Mouse (Mus musculus) heart, embryonic 16.5 days (tissue): Measurements from ENCODE around the gene Myrfl. TPM values are rescaled to one million over a fixed set of nuclear protein-coding genes. Genes with fewer than 3 reads are reported as not detected.

Experiments
- ATAC-seq: fragments of 200-750 bp; cut with Nextera tagmentation; replicated peaks from 2 replicates; pipeline ENCODE4 v1.8.0; 2017; ENCODE audit warnings: moderate number of reproducible peaks; ENCODE audit not compliant: insufficient read depth, low FRiP score; ENCODE audit errors: extremely low read depth
- H3K27ac ChIP-seq: fragments of 300-500 bp; sonication (generic); 2 replicates; pipeline ENCODE4 v1.5.1; 2014; ENCODE audit warnings: mild to moderate bottlenecking, low read length, control low read depth, moderate library complexity
- H3K27me3 ChIP-seq: fragments of 300-500 bp; sonication (generic); 2 replicates; pipeline ENCODE4 v1.6.1; 2014; ENCODE audit warnings: low read length, mixed read lengths; ENCODE audit not compliant: control insufficient read depth, insufficient read depth
- H3K36me3 ChIP-seq: fragments of 300-500 bp; sonication (generic); 2 replicates; pipeline ENCODE4 v1.6.1; 2014; ENCODE audit not compliant: control insufficient read depth, insufficient read depth
- H3K4me1 ChIP-seq: fragments of 300-500 bp; sonication (generic); 2 replicates; pipeline ENCODE4 v1.6.1; 2014; ENCODE audit warnings: low read length, mixed read lengths; ENCODE audit not compliant: control insufficient read depth, insufficient read depth
- H3K4me2 ChIP-seq: fragments of 300-500 bp; sonication (generic); 2 replicates; pipeline ENCODE4 v1.6.1; 2014; ENCODE audit warnings: low read depth, mild to moderate bottlenecking, control low read depth, low read length
- H3K4me3 ChIP-seq: fragments of 300-500 bp; sonication (generic); 2 replicates; pipeline ENCODE4 v1.5.1; 2014; ENCODE audit warnings: mild to moderate bottlenecking, control low read depth, low read length
- H3K9ac ChIP-seq: fragments of 300-500 bp; sonication (generic); 2 replicates; pipeline ENCODE4 v1.6.1; 2014; ENCODE audit warnings: low read length, control low read depth
- H3K9me3 ChIP-seq: fragments of 300-500 bp; sonication (generic); replicated peaks from 2 replicates; pipeline ENCODE4 v1.6.1; 2016; ENCODE audit warnings: low read length; ENCODE audit not compliant: control insufficient read depth
- WGBS: fragments of 180-500 bp; shearing (Covaris S2); extraction: QIAGEN DNeasy Blood & Tissue Kit; methylation state at CpG from one replicate; pipeline ENCODE4 v1.1.7; 2014; 5-methylcytosine and 5-hydroxymethylcytosine counted together
- polyA plus RNA-seq: library from polyadenylated mRNA; unstranded; fragments of >200 nt; fragmentation: Nextera tagmentation; extraction: Ambion mirVana; gene quantifications from 2 replicates; pipeline ENCODE4 v1.2.1, GENCODE M21; 2015

Gene Myrfl
- polyA plus RNA-seq, 1 experiment from 2014 or later = 0.55 TPM

DNA sequence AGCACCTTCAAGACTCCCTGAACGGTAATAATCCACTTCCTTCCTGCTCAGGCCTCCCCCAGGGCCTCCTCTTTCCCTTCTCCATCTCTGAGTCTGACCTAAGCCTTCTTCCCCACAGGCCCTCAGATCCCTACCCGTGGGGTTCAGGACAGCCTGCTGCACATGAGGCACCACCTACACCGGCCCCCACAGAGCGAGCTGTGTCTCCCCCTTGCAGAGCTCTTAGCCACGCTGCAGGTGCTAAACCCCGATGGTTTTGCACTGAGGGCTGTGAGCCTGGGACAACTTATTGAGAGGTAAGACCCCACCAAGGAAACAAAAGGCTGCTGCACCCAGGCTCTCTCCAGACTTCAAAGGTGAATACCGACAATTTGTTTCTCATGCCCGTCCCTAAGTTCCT is 19.9 kb upstream of the Myrfl start:
- Histone ChIP-seq H3K36me3 (peaks cover 35% of the 10 kb centered on the region), H3K9me3 (no peaks in the 10 kb centered on the region), H3K4me3 (no peak overlapping the region), H3K27ac (no peak overlapping the region), H3K27me3 (no peaks in the 10 kb centered on the region), H3K9ac (no peak overlapping the region), H3K4me1 (peaks cover 4% of the 10 kb centered on the region), H3K4me2 (no peak overlapping the region)
- WGBS = 77% methylated on average over 8 of the region's 8 CpGs
- 0 out of 2 replicates have a peak, but pooled peaks have one; percentile 4 for ATAC-seq

DNA sequence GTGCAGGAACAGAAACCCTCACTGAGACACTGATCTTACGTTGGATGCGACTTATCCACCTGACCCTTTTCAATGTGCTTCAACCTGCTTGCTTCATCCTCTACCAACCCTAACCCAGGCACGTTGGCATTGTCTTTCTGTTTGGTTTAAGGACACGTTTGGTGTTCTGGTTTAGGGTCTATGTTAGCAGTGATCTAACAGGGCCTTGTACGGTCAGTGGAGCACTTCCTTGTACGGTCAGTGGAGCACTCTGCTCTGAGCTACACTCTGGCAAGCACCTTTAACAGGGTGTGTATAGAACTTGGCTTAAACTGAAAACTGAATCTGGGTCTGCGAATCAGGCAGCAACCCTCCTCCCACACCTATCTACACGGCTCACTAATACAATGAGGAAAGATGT is 18.6 kb upstream of the Myrfl start:
- no peaks in the 10 kb centered on the region for H3K9me3 ChIP-seq
- H3K27me3 ChIP-seq = no peaks in the 10 kb centered on the region
- no peak for ATAC-seq
- WGBS = 94% methylated on average over 8 of the region's 8 CpGs
- peaks cover 4% of the 10 kb centered on the region for H3K4me1 ChIP-seq
- H3K4me3 ChIP-seq = no peak overlapping the region
- peaks cover 38% of the 10 kb centered on the region for H3K36me3 ChIP-seq
- no peak overlapping the region for H3K9ac ChIP-seq
- H3K4me2 ChIP-seq = no peak overlapping the region
- peak overlapping the region; percentile 11; the same call in 1 of the 2 replicates for H3K27ac ChIP-seq

- H3K4me1 ChIP-seq = peaks cover 4% of the 10 kb centered on the region
- ATAC-seq = peak; percentile 79
- H3K4me3 ChIP-seq = no peak overlapping the region
- H3K9ac ChIP-seq = no peak overlapping the region
- H3K27me3 ChIP-seq = no peaks in the 10 kb centered on the region
- WGBS = 51% methylated on average over 9 of the region's 9 CpGs
- H3K4me2 ChIP-seq = no peak overlapping the region
- peaks cover 45% of the 10 kb centered on the region for H3K36me3 ChIP-seq
- H3K9me3 ChIP-seq = no peaks in the 10 kb centered on the region; the same call in 1 of the 2 replicates
- H3K27ac ChIP-seq = no peak overlapping the region; the same call in 1 of the 2 replicates
These were observed 17.9 kb upstream of the Myrfl start for GRCm38 (mm10) chr10:116914586-116914985.

DNA sequence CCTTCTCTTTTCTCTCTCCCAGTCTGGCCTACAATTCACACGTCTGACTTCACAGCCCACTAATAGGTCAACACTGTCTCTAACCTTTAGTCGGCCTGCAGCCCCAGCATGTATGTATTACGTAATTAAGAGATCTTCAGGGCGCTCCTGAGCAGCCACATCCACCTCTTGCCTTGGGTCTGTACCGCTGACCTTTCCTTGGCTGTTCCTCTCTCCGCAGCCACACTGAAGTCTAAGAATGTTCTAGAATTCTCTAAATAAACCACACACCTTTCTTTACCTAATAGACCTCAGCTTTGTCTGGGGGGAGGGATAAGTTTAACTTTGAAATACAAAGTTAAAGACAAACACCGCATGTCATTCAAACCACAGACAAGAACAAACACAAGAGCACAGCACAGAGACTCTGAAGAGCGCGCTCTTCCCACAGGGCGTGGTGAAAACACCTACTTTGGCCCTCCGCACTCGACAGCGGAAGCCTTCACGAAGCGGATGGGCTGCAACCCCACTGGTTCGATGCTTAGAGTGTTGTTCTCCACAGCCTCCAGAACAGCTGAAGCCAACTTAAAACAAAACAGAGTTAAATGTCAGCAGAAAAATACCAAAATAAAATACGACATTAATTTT is 17.0 kb upstream of the Myrfl start:
- peaks cover 4% of the 10 kb centered on the region for H3K4me1 ChIP-seq
- no peaks in the 10 kb centered on the region for H3K27me3 ChIP-seq
- no peak overlapping the region for H3K4me2 ChIP-seq
- H3K4me3 ChIP-seq = no peak overlapping the region
- 90% methylated on average over 17 of the region's 17 CpGs for WGBS
- no peaks in the 10 kb centered on the region; the same call in 1 of the 2 replicates for H3K9me3 ChIP-seq
- H3K36me3 ChIP-seq = peaks cover 49% of the 10 kb centered on the region
- no peak overlapping the region for H3K9ac ChIP-seq
- H3K27ac ChIP-seq = peak overlapping the region; percentile 36; the same call in 1 of the 2 replicates
- no peak for ATAC-seq

- Histone ChIP-seq H3K27me3 (no peaks in the 10 kb centered on the region), H3K4me3 (no peak overlapping the region), H3K9me3 (no peaks in the 10 kb centered on the region; the same call in 1 of the 2 replicates), H3K4me2 (no peak overlapping the region), H3K36me3 (peaks cover 47% of the 10 kb centered on the region), H3K4me1 (peaks cover 4% of the 10 kb centered on the region), H3K9ac (no peak overlapping the region), H3K27ac (no peak overlapping the region)
- 88% methylated on average over 9 of the region's 9 CpGs for WGBS
- no peak for ATAC-seq
These were observed 16.1 kb upstream of the Myrfl start for GRCm38 (mm10) chr10:116912850-116913249.

- WGBS = 38% methylated on average over 15 of the region's 15 CpGs
- Histone ChIP-seq H3K9ac (no peak overlapping the region), H3K36me3 (peaks cover 65% of the 10 kb centered on the region), H3K4me2 (no peak overlapping the region), H3K4me3 (no peak overlapping the region), H3K4me1 (no peaks in the 10 kb centered on the region), H3K27ac (no peak overlapping the region), H3K27me3 (no peaks in the 10 kb centered on the region), H3K9me3 (no peaks in the 10 kb centered on the region; the same call in 1 of the 2 replicates)
- ATAC-seq = no peak
These were observed 12.4 kb upstream of the Myrfl start for GRCm38 (mm10) chr10:116908901-116909642.

DNA sequence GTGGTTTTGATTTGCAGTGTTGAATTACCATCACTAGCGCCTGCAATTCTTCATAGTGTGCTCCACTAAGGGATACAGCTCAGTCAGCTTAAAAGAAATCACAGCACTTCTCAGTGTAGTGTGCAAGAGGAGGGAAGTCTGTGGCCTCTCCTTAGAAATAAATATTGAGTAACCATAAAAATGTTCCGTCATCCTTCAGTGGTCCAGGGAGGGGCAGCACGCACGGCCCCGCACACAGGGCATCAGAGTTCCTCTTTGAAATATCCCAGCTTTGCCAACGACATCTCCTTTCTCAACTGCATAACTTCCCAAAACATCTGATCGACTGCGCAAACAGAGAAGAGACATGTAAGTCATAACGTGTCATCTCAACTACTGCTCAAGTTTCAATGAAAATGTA is 10.1 kb upstream of the Myrfl start:
- no peak overlapping the region for H3K4me3 ChIP-seq
- WGBS = 89% methylated on average over 9 of the region's 9 CpGs
- no peaks in the 10 kb centered on the region for H3K27me3 ChIP-seq
- ATAC-seq = no peak
- H3K4me1 ChIP-seq = no peaks in the 10 kb centered on the region
- H3K9ac ChIP-seq = no peak overlapping the region
- no peak overlapping the region for H3K27ac ChIP-seq
- H3K4me2 ChIP-seq = no peak overlapping the region
- H3K9me3 ChIP-seq = no peaks in the 10 kb centered on the region; the same call in 1 of the 2 replicates
- peaks cover 47% of the 10 kb centered on the region for H3K36me3 ChIP-seq

GRCm38 (mm10) chr10:116904503-116904908 is 7.8 kb upstream of the Myrfl start:
- Histone ChIP-seq H3K4me2 (no peak overlapping the region), H3K9ac (no peak overlapping the region), H3K9me3 (no peaks in the 10 kb centered on the region; the same call in 1 of the 2 replicates), H3K36me3 (peaks cover 35% of the 10 kb centered on the region), H3K27me3 (no peaks in the 10 kb centered on the region), H3K4me1 (no peaks in the 10 kb centered on the region), H3K4me3 (no peak overlapping the region), H3K27ac (no peak overlapping the region)
- WGBS = 78% methylated on average over 10 of the region's 10 CpGs
- no peak for ATAC-seq
